Mouse (Mus musculus) G1E (cell line): ENCODE measurements around the gene Col5a3.

Source experiments
- CTCF ChIP-seq: IDR thresholded peaks from 2 replicates; pipeline ENCODE4 v1.5.1; 2012; ENCODE audit warnings: low read depth, low read length, inconsistent platforms, mixed read lengths
- GATA1 ChIP-seq: IDR thresholded peaks from 2 replicates; pipeline ENCODE4 v1.6.1; 2012; ENCODE audit warnings: borderline replicate concordance, low read length, inconsistent platforms, mixed read lengths
- GATA2 ChIP-seq: IDR thresholded peaks from 2 replicates; pipeline ENCODE4 v1.6.1; 2012; ENCODE audit warnings: low read depth, low read length, inconsistent platforms, borderline replicate concordance
- POLR2AphosphoS5 ChIP-seq: IDR thresholded peaks from 2 replicates; pipeline ENCODE4 v1.6.1; 2012; ENCODE audit warnings: low read depth, low read length, inconsistent platforms; ENCODE audit not compliant: insufficient replicate concordance
- TAL1 ChIP-seq: conservative IDR thresholded peaks from 2 replicates; pipeline ENCODE4 v1.6.1; 2012; ENCODE audit warnings: low read depth, low read length, inconsistent platforms, mixed read lengths

GRCm38 (mm10) chr9:20789651-20790050 is 25.2 kb downstream of the Col5a3 start:
- TF ChIP-seq GATA1 = no peak
- no peak for TF ChIP-seq TAL1
- no peak for TF ChIP-seq CTCF
- no peak for TF ChIP-seq POLR2AphosphoS5
- TF ChIP-seq GATA2 = no peak
